Mouse (Mus musculus) T-helper 2 cell (primary cell): ENCODE results near the gene Lyz1.
"Not testable (repeated sequence)": the region's sequence is repeated elsewhere in the genome, so short reads cannot be mapped to it uniquely, and the experiment has no call there.

ENCODE experiments used
- in situ Hi-C: fragments of 300-600 bp; cut with MboI, MseI; formaldehyde crosslinking; loops from one replicate; pipeline ENCODE4 v1.15.1; 2025; ENCODE audit warnings: high pct_unique_total_duplicates

Lyz1 gene

GRCm38 (mm10) chr10:117287226-117287850 lies 5.3 kb downstream of the Lyz1 start:
- in situ Hi-C loops: no loop called here

DNA sequence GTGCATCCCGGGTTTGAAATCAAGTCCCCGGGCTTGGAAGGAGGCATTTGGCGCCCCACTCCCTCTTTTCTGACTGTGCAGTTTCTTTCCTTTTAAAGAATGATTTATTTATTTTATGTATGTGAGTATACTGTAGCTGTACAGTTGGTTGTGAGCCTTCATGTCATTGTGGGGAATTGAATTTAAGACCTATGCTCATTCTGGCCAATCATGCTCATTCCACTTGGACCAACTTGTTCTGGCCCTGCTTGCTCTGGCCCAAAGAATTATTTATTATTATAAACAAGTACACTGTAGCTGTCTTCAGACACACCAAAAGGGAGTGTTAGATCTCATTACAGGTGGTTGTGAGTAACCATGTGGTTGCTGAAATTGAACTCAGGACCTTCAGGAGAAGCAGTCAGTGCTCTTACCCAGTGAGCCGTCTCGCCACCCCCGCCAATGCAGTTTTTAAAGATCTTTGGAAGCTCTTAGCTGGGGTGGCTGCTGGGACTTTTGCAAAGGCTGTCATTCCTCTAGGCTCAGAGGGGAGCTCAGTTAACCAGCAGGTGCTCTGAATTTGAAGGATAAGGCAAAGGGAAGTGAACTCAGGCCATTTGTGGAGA lies 6.2 kb downstream of the Lyz1 start:
- in situ Hi-C loops: no loop called here

GRCm38 (mm10) chr10:117285584-117285983 lies 7.1 kb downstream of the Lyz1 start:
- in situ Hi-C loops: not testable (repeated sequence)

DNA sequence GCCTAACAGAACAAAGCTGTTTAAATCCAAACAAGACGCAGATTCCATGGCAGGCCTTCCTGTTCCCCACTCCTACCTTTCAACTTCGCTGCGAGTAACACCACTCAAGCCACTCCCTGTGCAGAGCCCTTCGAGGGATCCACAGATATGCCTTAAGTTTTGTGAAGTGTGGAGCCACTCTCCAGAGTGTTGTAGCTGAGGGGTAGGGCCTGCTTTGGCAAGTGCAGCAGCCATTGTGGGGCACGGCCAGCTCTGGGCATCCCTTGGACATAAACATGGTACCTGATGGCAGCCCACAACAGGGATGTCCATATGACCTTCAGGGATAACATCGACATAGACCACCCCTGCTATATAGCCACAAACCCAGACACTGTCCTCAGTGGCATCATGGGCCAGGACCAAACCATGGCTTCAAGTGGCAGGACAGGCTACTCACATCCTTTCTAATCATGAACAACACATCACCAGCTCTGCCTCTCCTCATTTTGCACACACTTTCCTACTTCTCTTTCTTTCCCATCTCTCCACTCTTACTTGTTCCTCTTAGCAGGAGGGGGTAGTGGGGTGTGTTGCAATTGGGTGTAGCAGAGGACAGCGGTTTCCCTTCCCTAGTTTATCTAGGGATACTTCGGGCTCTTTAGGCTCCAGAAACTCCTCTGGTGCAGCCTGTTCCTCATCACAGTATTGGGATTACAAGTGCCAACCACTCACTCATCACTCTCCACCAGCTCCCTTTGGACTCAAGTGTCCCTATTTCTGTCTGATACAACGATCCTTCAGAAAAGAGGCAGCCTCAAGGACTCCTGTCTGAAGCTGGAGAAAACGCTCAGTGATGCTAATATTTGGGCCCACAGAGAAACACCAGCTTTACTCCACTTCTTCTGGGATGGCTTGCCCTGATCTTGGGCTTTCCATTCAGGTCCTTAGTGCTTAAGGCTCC lies 7.8 kb downstream of the Lyz1 start:
- in situ Hi-C loops: no loop called here

GRCm38 (mm10) chr10:117283871-117284577 lies 8.6 kb downstream of the Lyz1 start:
- in situ Hi-C loops: no loop called here

DNA sequence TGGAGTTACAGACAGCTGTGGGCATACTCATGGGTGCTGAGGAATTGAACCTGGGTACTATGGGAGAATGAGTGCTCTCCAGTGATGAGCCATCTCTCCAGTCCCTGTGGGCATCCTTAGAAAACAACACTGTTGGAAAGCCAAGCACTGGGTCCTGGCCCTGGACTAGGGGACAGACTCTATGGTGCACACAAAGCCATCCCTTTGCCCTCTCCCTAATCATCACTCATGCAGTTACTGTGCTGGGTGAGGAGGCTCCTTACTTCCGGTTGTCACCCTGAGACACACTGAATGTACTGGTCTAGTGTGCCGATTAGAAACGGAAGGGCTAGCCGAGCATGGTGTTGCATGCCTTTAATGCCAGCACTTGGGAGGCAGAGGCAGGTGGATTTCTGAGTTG lies 9.5 kb downstream of the Lyz1 start:
- in situ Hi-C loops: not testable (repeated sequence)

DNA sequence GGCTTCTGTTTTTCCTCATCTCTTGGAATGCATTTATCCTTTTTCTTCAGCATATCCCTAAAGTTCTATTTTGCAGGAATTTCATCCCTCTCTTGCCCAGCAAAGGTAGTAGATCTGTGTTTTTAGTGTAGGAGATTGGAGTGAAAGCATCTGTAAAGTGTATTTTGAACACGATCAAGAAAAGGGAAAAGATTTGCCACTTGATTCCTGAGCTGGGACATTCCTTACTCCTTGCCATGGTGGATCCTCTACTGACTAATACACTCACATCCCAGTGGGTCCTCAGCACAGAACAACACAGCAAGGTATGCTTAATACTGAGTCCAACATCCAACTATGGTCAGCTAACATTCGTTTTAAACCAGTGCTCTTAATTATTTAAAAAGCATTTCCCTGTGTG lies 10.1 kb downstream of the Lyz1 start:
- in situ Hi-C loops: no loop called here

DNA sequence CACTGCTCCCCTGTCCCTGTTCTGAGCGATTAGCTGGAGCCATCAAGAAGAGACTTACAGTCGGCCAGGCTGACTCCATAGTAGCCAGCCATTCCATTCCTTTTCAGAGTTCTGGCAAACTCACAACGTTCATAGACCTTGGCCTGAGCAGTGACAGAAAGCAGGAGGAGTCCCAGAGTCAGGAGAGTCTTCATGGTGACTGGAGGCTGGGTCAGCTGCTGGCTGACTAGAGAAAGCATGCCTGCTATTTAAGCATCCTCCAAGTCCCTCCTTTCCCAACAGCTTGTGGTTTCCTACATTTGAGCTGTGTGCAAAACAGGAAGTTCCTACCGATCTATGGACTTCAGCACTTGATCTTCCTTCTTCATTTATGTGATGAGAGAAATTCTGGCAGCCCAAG lies 10.6 kb downstream of the Lyz1 start, which contains the start of gene Lyz2:
Gene Lyz2, minus strand, starts transcription at position 273 of the 400 bp plus-strand sequence.
- in situ Hi-C loops: no loop called here

DNA sequence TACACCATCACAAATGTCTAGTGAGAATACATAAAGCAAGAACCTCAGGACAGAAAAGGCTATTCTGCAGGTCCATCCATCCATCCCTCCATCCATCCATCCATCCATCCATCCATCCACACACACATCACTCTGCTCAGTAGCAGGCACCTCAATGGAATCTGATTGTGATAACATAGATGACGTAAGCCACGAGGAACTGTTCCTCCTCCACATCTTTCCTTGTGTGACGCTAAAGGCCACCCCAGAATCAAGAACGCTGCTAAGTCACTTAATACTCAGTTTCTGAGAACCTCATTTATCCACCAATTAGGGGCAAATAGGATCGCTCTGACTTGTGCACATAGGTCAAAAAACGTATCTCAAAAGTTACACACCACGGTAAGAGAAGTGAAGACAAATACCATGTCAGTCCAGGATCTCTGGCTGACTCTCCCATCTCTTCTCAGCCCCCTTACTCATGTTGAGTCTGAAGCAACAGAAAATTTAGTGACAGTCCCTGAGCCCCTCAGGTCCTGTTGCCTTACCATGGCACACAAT lies 11.2 kb downstream of the Lyz1 start:
- in situ Hi-C loops: no loop called here

GRCm38 (mm10) chr10:117280000-117280399 lies 12.7 kb downstream of the Lyz1 start:
- in situ Hi-C loops: no loop called here

- in situ Hi-C loops: not testable (repeated sequence)
These were observed 14.2 kb downstream of the Lyz1 start for GRCm38 (mm10) chr10:117278510-117278909.

DNA sequence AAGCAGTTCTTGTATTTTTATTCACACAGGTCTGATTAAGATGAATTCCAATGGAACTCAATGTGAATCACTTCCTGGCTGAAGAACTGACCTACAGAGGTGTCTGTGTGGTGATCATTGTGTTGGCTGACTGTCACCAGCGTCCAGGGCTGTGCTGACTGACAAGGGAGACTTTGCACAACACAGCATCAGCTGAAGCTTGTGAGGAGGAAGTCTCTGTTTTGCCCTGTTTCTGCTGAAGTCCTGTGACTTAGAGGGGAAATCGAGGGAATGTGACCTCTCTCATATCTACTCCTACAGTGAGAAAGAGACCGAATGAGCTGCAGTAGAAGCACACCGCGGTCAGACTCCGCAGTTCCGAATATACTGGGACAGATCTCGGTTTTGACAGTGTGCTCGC lies 14.9 kb downstream of the Lyz1 start:
- in situ Hi-C loops: not testable (repeated sequence)

DNA sequence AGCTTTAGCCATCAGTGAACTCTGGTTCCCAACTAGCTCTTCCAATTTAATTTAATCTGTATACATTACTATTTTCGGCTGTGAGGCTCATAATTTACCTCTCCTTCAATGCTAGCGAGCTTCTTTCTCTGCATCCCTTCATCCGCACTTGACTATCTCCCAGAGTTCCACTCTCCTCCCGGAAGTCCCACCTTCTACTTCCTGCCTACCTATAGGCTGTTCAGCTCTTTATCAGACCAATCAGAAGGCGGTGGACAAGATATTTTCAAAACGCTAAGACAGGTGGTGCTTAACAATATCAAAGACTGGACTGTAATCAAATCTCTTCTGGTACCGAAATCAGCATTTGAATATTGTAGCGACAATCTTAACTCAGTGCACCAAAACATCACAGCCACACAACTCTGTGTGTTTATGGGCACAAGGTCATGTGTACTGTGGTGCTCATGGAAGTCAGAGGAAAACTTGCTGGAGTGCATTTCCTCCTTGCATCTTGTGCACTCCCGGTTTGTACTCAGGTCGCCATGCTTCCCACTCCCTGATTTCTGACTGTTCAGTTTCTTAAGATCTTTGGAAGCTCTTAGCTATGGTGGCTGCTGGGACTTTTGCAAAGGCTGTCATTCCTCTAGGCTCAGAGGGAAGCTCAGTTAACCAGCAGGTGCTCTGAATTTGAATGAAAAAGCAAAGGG lies 16.8 kb downstream of the Lyz1 start:
- in situ Hi-C loops: no loop called here

GRCm38 (mm10) chr10:117274645-117275044 lies 18.0 kb downstream of the Lyz1 start:
- in situ Hi-C loops: not testable (repeated sequence)

- in situ Hi-C loops: no loop called here
These were observed 20.6 kb downstream of the Lyz1 start for GRCm38 (mm10) chr10:117272023-117272422.

DNA sequence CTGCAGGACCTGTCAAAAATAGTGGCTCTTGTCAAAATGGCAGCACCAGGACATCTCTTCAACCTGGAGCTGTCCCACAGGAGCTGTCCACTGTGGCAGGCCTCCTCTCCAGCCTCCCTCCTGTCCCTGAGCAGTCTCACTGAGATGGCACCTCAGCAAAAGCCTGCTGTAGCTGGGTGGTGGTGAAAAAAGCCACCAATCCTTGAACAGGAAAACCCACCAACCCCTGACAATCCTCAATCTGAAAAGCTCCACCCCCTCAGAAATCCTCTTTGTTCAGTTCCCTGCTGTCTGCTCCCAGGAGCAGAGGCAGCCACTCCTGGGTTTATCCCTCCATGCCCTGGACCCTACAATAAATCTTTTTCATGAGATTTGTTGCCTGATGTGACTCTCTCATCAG lies 32.8 kb downstream of the Lyz1 start:
- in situ Hi-C loops: no loop called here

- in situ Hi-C loops: no loop called here
These were observed 54.1 kb downstream of the Lyz1 start, which contains the start of gene 9530003J23Rik for GRCm38 (mm10) chr10:117238603-117239002. Gene 9530003J23Rik, minus strand, starts transcription at chr10:117238703.
